Mouse (Mus musculus): ENCODE results near the gene Acsm4. TPM values are rescaled to one million over a fixed set of nuclear protein-coding genes. Genes with fewer than 3 reads are reported as not detected.

Gene Acsm4
- total RNA-seq, 4 experiments from 2014 or later, result not detected

GRCm38 (mm10) chr7:119762166-119762697, 72.4 kb downstream of the Acsm4 start:
- no peak for DNase-seq (ENCODE audit: low spot score in 2 of 2)

Other genes with a start within 250 kb of the Acsm4 start
- gene Gp2, start 230.7 kb upstream of the Acsm4 start, total RNA-seq (2022), result under 1 TPM in 1 of 4 experiments, not detected in 3; 0.48 TPM
- gene Umod, start 210.7 kb upstream of the Acsm4 start, total RNA-seq (2022), result not detected
- 1 to 10 TPM in 2 of 4 experiments, under 1 TPM in 2; 0.50 to 1.3 (median 1.1) TPM for gene Acsm5, start 170.6 kb upstream of the Acsm4 start, total RNA-seq (2022)
- under 1 TPM in 1 of 4 experiments, not detected in 3; 0.55 TPM for gene Pdilt, start 166.5 kb upstream of the Acsm4 start, total RNA-seq (2022)
- gene Acsm2, start 135.7 kb upstream of the Acsm4 start, total RNA-seq (2022), result not detected
- gene Acsm1, start 83.0 kb upstream of the Acsm4 start, total RNA-seq (2022), result not detected
- 10 to 100 TPM; 45.8 to 52.3 (median 50.7) TPM for gene Thumpd1, start 30.8 kb downstream of the Acsm4 start, total RNA-seq (2022)
- not detected for gene Acsm3, start 70.9 kb downstream of the Acsm4 start, total RNA-seq (2022)
- gene Rexo5, start 104.0 kb downstream of the Acsm4 start, total RNA-seq (2022), result 1 to 10 TPM in 3 of 4 experiments, under 1 TPM in 1; 0.60 to 2.1 (median 1.7) TPM
- gene Eri2, start 104.0 kb downstream of the Acsm4 start, total RNA-seq (2022), result 10 to 100 TPM in 1 of 4 experiments, 1 to 10 TPM in 3; 6.8 to 10.8 (median 8.9) TPM
- 10 to 100 TPM; 10.6 to 13.4 (median 10.9) TPM for gene Lyrm1, start 205.8 kb downstream of the Acsm4 start, total RNA-seq (2022)
- 10 to 100 TPM; 19.6 to 42.2 (median 25.1) TPM for gene Dcun1d3, start 206.3 kb downstream of the Acsm4 start, total RNA-seq (2022)